Mouse (Mus musculus) Patski (cell line): ENCODE results near the gene Zfp940. TPM values are rescaled to one million over a fixed set of nuclear protein-coding genes. Genes with fewer than 3 reads are reported as not detected.
"Not testable (repeated sequence)": the region's sequence is repeated elsewhere in the genome, so short reads cannot be mapped to it uniquely, and the experiment has no call there.

Experiments used
- ATAC-seq: fragments of 100-300 bp; one replicate; pipeline ENCODE4 v1.8.0; 2021
- CTCF ChIA-PET: fragments of 350-600 bp; sonication (Branson Sonifier 250); formaldehyde crosslinking; loops from one replicate; lab custom pipeline; 2022; ENCODE audit warnings: inconsistent platforms; lab: Charles Lee
- POLR2A ChIA-PET: fragments of 350-600 bp; sonication (Branson Sonifier 250); formaldehyde crosslinking; loops from one replicate; lab custom pipeline; 2022; ENCODE audit warnings: antibody characterized with exemption, inconsistent platforms; lab: Charles Lee
- DNase-seq: peaks from one replicate; pipeline ENCODE4 v3.0.0-alpha.2; 2011; ENCODE audit warnings: low read depth, low spot score
- H3K27me3 ChIP-seq: fragments of 371-371 bp; one replicate; pipeline ENCODE4 v1.5.1; 2021
- CTCF ChIP-seq: fragments of 100-300 bp; IDR thresholded peaks from one replicate; pipeline ENCODE4 v1.5.1; 2021
- in situ Hi-C: fragments of 300-500 bp; cut with MboI; formaldehyde crosslinking; loops from 3 replicates; pipeline ENCODE4 v1.11.1; 2018; ENCODE audit warnings: low pct_unique_long_range_greater_than_20kb, mixed read lengths
- polyA plus RNA-seq: library from polyadenylated mRNA; unstranded; gene quantifications from one replicate; pipeline ENCODE4 v1.2.3, GENCODE M21; 2021

The Zfp940 gene
- polyA plus RNA-seq = 6.1 TPM

DNA sequence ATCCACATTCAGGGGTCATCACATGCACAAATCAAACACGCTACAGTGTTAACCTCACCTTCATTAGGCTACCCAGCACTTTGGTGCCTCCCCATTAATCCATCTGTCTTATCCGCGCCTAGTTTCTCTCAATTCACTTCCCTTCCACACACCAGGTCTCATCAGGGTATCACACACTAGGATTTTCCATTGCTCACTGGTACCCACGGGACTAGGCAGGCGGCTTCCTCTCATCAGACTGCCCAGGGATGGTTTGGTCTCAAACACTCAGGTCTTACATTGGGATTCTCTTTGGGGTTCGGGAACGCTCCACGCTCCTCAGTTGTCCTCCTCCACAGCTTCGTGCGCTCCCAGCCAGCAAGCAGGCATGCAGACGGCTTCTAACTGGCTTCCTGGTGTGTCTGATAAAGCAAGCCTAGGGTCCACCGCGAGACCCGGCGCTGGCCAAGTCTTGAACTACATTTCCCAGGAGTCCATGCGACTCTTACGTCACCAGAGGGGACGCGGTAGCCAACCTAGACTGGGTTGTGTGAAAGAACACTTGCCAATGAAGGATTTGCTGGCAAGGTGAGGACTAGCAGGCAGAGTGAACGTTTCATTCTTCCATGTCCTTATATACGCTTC is at the start of gene Zfp940:
TSS of gene Zfp940 (minus strand) at position 451 of the 624 bp plus-strand sequence.
- no peaks in the 10 kb centered on the region for H3K27me3 ChIP-seq
- TF ChIP-seq CTCF = no peak
- peak; percentile 49 for DNase-seq
- peak; percentile 95 for ATAC-seq
- in situ Hi-C loops = no loop called here
- CTCF ChIA-PET = no interaction called here
- POLR2A ChIA-PET = interaction anchor here (0.7 kb wide), 1 partner anchor 130 kb away, joined by 3 read pairs; no protein-coding TSS in a partner anchor

DNA sequence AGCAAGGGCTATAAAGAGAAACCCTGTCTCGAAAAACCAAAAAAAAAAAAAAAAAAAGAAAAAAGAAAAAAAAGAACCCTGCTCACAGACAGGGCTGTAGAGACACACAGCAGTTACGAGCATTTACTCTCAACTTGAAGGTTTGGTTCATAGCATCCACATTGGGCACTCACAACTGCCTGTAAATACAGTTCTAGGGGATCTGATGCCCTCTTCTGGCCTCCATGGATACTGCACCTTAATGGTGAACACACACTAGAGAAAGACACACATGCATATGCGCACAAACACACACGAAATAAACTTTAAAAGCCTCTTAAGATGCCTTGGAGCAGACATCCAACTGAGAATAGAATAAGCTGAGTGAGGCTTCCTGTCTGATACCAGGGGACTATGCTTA is 44.9 kb upstream of the Zfp940 start:
- CTCF ChIA-PET = no interaction called here
- DNase-seq = no peak
- H3K27me3 ChIP-seq = no peaks in the 10 kb centered on the region
- no peak for ATAC-seq
- POLR2A ChIA-PET = no interaction called here
- in situ Hi-C loops = no loop called here
- no peak for TF ChIP-seq CTCF

DNA sequence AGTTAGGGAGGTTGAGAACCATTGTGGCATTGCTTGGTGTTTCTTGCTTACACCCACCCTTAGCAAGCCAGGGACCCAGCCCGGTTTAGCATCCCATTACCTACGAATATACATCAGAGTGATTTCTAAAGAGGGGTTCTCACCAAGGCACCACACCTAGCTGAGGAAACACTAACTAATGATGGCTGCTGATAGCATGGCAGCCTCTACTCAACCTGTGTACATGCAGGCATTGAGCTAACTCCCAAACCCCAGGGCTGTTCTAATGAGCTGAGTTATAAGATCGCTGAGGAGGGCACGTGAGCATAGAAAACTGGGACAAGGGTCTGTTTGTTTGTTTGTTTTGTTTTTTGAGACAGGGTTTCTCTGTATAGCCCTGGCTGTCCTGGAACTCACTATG is 39.3 kb upstream of the Zfp940 start:
- ATAC-seq (no peak), DNase-seq (no peak)
- no peaks in the 10 kb centered on the region for H3K27me3 ChIP-seq
- no peak for TF ChIP-seq CTCF
- ChIA-PET CTCF (no interaction called here), POLR2A (no interaction called here)
- in situ Hi-C loops = no loop called here

DNA sequence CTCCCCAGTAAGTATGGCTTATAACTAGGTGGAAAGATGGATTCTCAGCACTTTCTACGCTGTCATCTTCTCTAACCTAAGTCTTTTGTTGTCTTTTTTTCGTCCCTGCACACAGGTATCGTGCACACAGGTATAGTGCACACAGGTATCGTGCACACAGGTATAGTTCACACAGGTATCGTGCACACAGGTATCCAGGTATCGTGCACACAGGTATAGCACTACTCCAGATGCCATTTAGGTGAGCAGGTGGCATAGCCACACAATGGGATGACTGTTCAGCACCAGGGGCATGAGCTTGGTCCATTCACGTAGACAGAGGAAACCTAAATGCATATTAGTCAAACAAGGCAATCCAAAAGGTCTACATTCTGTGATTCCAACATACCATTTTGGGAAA is 37.0 kb upstream of the Zfp940 start:
- DNase-seq (no peak), ATAC-seq (no peak)
- TF ChIP-seq CTCF = no peak
- POLR2A ChIA-PET = no interaction called here
- in situ Hi-C loops = no loop called here
- no peaks in the 10 kb centered on the region for H3K27me3 ChIP-seq
- CTCF ChIA-PET = no interaction called here

DNA sequence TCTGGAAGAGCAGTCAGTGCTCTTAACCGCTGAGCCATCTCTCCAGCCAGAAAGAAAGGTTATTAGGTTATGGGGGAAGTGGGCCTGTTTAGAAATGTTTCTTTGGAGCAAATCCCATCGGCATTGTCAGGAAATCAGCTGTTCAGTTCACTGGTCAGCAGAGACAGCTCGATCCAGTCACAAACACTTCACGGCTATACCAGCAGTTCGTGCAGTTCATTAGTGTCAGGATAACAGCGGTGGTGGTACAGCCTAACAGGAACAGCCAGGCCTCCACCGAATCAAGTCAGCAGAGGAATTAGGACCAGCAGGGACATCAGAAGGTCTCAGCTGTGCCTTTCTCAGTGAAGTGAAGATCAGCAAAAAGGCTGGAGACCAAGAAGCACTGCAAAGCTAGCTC is 27.4 kb upstream of the Zfp940 start:
- ATAC-seq (no peak), DNase-seq (no peak)
- ChIA-PET POLR2A (no interaction called here), CTCF (interaction anchor here (1.2 kb wide), 1 partner anchor 17 kb away, joined by 3 read pairs; no protein-coding TSS in a partner anchor)
- no peaks in the 10 kb centered on the region for H3K27me3 ChIP-seq
- no peak for TF ChIP-seq CTCF
- in situ Hi-C loops = no loop called here

DNA sequence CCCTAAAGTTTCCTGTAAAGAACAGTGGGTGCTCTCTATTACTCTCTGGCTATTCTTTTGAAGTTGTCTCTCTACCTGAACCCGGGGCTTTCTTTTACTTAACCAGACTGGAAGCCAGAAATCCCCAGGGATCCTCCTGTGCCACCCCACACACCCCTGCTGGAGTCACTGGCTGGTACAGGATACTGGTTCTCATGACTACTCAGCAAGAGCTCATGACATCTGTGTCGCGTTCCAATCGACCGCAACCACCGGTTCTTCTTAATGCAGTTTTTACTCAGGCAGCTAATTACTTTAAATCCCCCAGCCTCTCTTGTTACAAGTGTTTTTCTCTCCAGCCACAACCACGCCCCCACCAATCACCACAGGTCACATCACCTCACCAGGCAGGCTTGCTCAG is 26.6 kb upstream of the Zfp940 start:
- no peak for TF ChIP-seq CTCF
- CTCF ChIA-PET = no interaction called here
- DNase-seq (no peak), ATAC-seq (no peak)
- H3K27me3 ChIP-seq = no peaks in the 10 kb centered on the region
- in situ Hi-C loops = no loop called here
- POLR2A ChIA-PET = no interaction called here

DNA sequence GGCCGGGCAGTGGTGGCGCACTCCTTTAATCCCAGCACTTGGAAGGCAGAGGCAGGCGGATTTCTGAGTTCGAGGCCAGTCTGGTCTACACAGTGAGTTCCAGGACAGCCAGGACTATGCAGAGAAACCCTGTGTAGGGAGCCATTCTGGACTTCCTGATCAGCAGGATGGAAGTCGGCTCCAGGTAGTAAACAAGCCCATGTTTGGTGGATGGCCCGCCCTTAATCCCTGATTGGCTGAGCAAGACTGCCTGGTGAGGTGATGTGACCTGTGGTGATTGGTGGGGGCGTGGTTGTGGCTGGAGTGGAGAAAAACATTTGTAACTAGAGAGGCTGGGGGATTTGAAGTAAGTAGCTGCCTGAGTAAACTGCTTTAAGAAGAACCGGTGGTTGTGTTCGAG is 24.1 kb upstream of the Zfp940 start:
- POLR2A ChIA-PET = not testable (repeated sequence)

DNA sequence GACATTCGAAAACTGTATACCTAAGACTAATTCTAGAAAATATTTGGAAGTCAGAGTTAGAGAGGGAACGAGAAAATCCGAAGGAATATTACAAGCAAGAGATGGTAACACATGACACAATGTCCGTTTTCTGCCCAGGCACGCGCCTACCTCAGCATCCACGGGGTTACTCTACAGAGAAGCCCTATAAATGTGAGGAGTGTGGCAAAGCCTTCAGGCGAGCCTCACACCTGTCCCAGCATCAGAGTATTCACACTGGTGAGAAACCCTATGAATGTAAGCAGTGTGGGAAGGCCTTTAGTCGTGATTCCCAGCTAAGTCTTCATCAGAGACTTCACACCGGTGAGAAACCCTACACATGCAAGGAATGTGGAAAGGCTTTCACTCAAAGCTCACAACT is 20.8 kb upstream of the Zfp940 start:
- ChIA-PET CTCF (no interaction called here), POLR2A (no interaction called here)
- no peak for ATAC-seq
- TF ChIP-seq CTCF = no peak
- no peaks in the 10 kb centered on the region for H3K27me3 ChIP-seq
- DNase-seq = no peak
- in situ Hi-C loops = no loop called here

More for the DNA sequence above, 24.1 kb upstream of the Zfp940 start:
- H3K27me3 ChIP-seq, CTCF ChIA-PET, in situ Hi-C loops, ATAC-seq, DNase-seq: not testable (repeated sequence)

DNA sequence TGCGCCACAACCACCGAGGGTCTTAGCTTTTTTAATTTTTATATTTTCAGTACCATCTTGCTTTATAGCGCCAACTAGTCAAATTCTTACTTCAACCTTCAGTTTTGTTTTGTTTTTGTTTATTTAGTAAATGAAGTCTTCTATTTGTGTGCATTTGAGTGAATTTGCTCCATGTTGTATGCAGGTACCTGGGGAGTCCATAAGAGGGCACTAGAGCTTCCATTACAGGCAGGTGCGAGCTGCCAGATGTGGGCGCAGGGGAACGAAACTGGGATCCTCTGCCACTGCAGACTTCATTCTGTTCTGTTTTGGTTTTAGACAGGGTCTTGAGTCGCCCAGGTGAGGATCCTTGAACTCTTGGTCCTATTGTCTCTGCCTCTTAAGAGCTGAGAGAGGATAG is 8.2 kb upstream of the Zfp940 start:
- DNase-seq (no peak), ATAC-seq (no peak)
- H3K27me3 ChIP-seq = no peaks in the 10 kb centered on the region
- TF ChIP-seq CTCF = peak; percentile 28
- ChIA-PET CTCF (no interaction called here), POLR2A (interaction anchor here (0.5 kb wide), 1 partner anchor 624 kb away, joined by 3 read pairs; no protein-coding TSS in a partner anchor)
- in situ Hi-C loops = loop anchor here (5.0 kb wide), 1 partner anchor 41 kb away; no protein-coding TSS in a partner anchor

DNA sequence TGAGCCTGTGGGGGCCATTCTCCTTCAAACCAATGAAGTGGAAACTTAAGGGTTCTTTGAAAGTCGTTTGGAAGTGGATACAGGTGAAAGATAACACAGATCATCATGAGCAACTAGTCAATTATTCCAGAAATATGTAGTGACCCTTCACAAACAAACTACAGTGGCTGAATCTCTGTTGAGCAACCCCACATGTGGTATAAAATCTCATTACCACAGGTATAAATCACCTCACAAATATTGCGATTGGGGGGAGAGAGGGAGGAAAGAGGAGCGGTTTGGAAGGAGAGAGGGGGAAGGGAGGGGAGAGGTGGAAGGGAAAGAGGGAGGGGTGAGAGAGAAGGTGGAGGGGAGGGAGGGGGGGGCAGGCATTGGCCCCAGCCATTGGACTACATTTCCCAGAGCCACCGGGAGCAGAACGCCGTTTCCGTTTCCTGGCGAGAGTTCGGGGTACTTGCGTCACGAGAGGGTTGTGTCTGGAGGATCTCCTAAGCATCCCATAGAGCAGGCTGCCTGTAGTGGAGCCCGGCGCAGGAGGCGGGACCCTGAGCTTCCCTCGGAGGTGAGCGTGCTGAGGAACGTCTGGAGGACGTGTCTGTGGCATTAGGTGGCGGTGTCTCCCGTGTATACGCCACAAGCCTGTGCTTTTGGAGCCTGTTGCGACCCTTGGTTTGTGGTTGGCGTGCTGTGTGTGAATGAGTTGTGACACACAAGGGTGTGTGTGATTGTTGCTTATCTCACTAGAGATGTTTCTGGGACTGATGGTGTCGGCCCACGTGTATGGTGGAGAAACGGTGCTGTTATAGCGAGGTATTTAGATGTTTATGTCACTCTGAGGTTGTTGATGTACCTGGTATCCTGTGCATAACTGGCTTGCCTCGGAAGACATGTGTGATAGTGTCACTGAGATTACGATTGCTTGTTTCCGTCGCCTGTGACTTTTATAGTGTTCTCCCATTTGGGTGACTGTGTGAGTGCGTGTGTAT is 6.4 kb upstream of the Zfp940 start, which contains the start of gene Zfp420:
TSS of gene Zfp420 (plus strand) at position 448 of the 986 bp plus-strand sequence.
- peak; percentile 64 for DNase-seq
- peak; percentile 99 for ATAC-seq
- ChIA-PET CTCF (no interaction called here), POLR2A (no interaction called here)
- in situ Hi-C loops = loop anchor here (5.0 kb wide), 1 partner anchor 42 kb away; no protein-coding TSS in a partner anchor
- H3K27me3 ChIP-seq = no peaks in the 10 kb centered on the region
- TF ChIP-seq CTCF = no peak

DNA sequence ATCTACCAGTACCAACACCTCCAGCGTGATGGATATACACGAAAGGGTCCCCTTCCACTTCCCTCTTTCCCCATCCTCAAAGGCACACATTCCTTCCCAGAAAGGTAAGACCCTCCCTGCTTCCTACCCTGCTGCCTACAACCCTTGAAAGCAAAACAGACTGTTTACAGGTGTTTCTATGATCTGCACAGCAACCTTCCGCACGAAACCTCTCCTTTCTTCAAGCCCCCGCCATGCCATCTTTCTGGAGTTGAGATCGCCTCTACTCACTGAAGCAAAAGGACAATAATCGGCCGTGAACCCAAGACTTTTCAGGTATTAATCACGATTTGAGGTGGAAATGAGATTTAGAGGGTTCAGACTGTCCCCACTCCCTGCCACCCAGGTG is 644 bp downstream of the Zfp940 start:
- ChIA-PET CTCF (no interaction called here), POLR2A (no interaction called here)
- H3K27me3 ChIP-seq = no peaks in the 10 kb centered on the region
- in situ Hi-C loops = no loop called here
- no peak for TF ChIP-seq CTCF
- ATAC-seq (no peak), DNase-seq (no peak)
